Mouse (Mus musculus) intestine, postnatal 0 days (tissue): ENCODE results near the gene Mtmr12. TPM values are rescaled to one million over a fixed set of nuclear protein-coding genes. Genes with fewer than 3 reads are reported as not detected.
A peak's percentile ranks its signal among the peaks of the same experiment; 100 is the strongest.

ENCODE experiments used
- ATAC-seq: fragments of 200-750 bp; cut with Nextera tagmentation; 2 replicates; pipeline ENCODE4 v1.8.0; 2017; ENCODE audit warnings: mild to moderate bottlenecking, moderate TSS enrichment, moderate library complexity
- H3K27ac ChIP-seq: fragments of 300-500 bp; sonication (generic); 2 replicates; pipeline ENCODE4 v1.5.1; 2014; ENCODE audit warnings: mild to moderate bottlenecking, low read depth, low read length, moderate library complexity
- H3K27me3 ChIP-seq: fragments of 300-500 bp; sonication (generic); replicated peaks from 2 replicates; pipeline ENCODE4 v1.6.1; 2014; ENCODE audit warnings: low read length, mixed read lengths; ENCODE audit not compliant: control insufficient read depth, insufficient read depth
- H3K36me3 ChIP-seq: fragments of 300-500 bp; sonication (generic); 2 replicates; pipeline ENCODE4 v1.6.1; 2014; ENCODE audit warnings: mild to moderate bottlenecking, moderate library complexity; ENCODE audit not compliant: control insufficient read depth, insufficient read depth
- H3K4me1 ChIP-seq: fragments of 300-500 bp; sonication (generic); replicated peaks from 2 replicates; pipeline ENCODE4 v1.6.1; 2014; ENCODE audit warnings: antibody characterized with exemption, low read length, mixed read lengths; ENCODE audit not compliant: control insufficient read depth, insufficient read depth
- H3K4me2 ChIP-seq: fragments of 300-500 bp; sonication (generic); replicated peaks from 2 replicates; pipeline ENCODE4 v1.6.1; 2014; ENCODE audit warnings: low read depth, mild to moderate bottlenecking, moderate library complexity
- H3K4me3 ChIP-seq: fragments of 300-500 bp; sonication (generic); 2 replicates; pipeline ENCODE4 v1.5.1; 2014; ENCODE audit warnings: low read depth, low read length
- H3K9ac ChIP-seq: fragments of 300-500 bp; sonication (generic); 2 replicates; pipeline ENCODE4 v1.6.1; 2014; ENCODE audit warnings: mild to moderate bottlenecking, low read depth, low read length
- H3K9me3 ChIP-seq: fragments of 300-500 bp; sonication (generic); 2 replicates; pipeline ENCODE4 v1.6.1; 2016; ENCODE audit warnings: mixed run types; ENCODE audit not compliant: control insufficient read depth
- CTCF ChIP-seq: sonication (generic); IDR thresholded peaks from 2 replicates; pipeline ENCODE4 v1.5.1; 2016; ENCODE audit warnings: low read depth, mild to moderate bottlenecking, control low read depth, antibody characterized with exemption, moderate library complexity
- WGBS: fragments of 180-500 bp; shearing (Covaris S2); extraction: QIAGEN DNeasy Blood & Tissue Kit; methylation state at CpG from one replicate; pipeline ENCODE4 v1.1.7; 2014; 5-methylcytosine and 5-hydroxymethylcytosine counted together
- polyA plus RNA-seq: library from polyadenylated mRNA; unstranded; fragments of >200 nt; fragmentation: Nextera tagmentation; extraction: Ambion mirVana; gene quantifications from 2 replicates; pipeline ENCODE4 v1.2.1, GENCODE M21; 2015

Mtmr12 gene
- polyA plus RNA-seq, 1 experiment from 2014 or later = 6.6 TPM

- Histone ChIP-seq H3K4me1 (no peaks in the 10 kb centered on the region), H3K27me3 (no peaks in the 10 kb centered on the region), H3K4me2 (no peak overlapping the region), H3K27ac (no peak overlapping the region), H3K4me3 (no peak overlapping the region), H3K9me3 (no peaks in the 10 kb centered on the region), H3K9ac (no peak overlapping the region), H3K36me3 (no peaks in the 10 kb centered on the region)
- no peak for TF ChIP-seq CTCF
- 0 out of 2 replicates have a peak, but pooled peaks have one; percentile 47 for ATAC-seq
- WGBS = 5% methylated on average over 1 of the region's 1 CpGs
Observed at GRCm38 (mm10) chr15:12313255-12313654, 108.4 kb downstream of the Mtmr12 start.

GRCm38 (mm10) chr15:12314584-12314983 is 109.8 kb downstream of the Mtmr12 start:
- Histone ChIP-seq H3K36me3 (no peaks in the 10 kb centered on the region), H3K4me2 (no peak overlapping the region), H3K9ac (no peak overlapping the region), H3K4me3 (no peak overlapping the region), H3K4me1 (no peaks in the 10 kb centered on the region), H3K27me3 (no peaks in the 10 kb centered on the region), H3K27ac (no peak overlapping the region), H3K9me3 (no peaks in the 10 kb centered on the region)
- ATAC-seq = no peak
- WGBS = 75% methylated on average over 5 of the region's 5 CpGs
- no peak for TF ChIP-seq CTCF

- no peak overlapping the region for H3K4me2 ChIP-seq
- no peak for TF ChIP-seq CTCF
- ATAC-seq = no peak
- H3K4me3 ChIP-seq = no peak overlapping the region
- H3K27me3 ChIP-seq = no peaks in the 10 kb centered on the region
- no peaks in the 10 kb centered on the region for H3K9me3 ChIP-seq
- H3K4me1 ChIP-seq = 0 out of 2 replicates have a peak, but pooled peaks cover 3% of the 10 kb centered on the region
- no peaks in the 10 kb centered on the region for H3K36me3 ChIP-seq
- WGBS = 60% methylated on average over 2 of the region's 2 CpGs
- H3K27ac ChIP-seq = no peak overlapping the region
- H3K9ac ChIP-seq = no peak overlapping the region
Observed at GRCm38 (mm10) chr15:12315996-12316395, 111.2 kb downstream of the Mtmr12 start.

GRCm38 (mm10) chr15:12317290-12317689 is 112.5 kb downstream of the Mtmr12 start:
- Histone ChIP-seq H3K27ac (no peak overlapping the region), H3K9me3 (no peaks in the 10 kb centered on the region), H3K4me3 (no peak overlapping the region), H3K27me3 (no peaks in the 10 kb centered on the region), H3K9ac (no peak overlapping the region), H3K4me2 (no peak overlapping the region), H3K4me1 (0 out of 2 replicates have a peak, but pooled peaks cover 3% of the 10 kb centered on the region), H3K36me3 (no peaks in the 10 kb centered on the region)
- ATAC-seq = no peak
- no peak for TF ChIP-seq CTCF
- 82% methylated on average over 5 of the region's 5 CpGs for WGBS

- Histone ChIP-seq H3K4me3 (no peak overlapping the region), H3K36me3 (no peaks in the 10 kb centered on the region), H3K4me1 (0 out of 2 replicates have a peak, but pooled peaks cover 3% of the 10 kb centered on the region), H3K27ac (no peak overlapping the region), H3K4me2 (no peak overlapping the region), H3K9ac (no peak overlapping the region), H3K27me3 (no peaks in the 10 kb centered on the region), H3K9me3 (no peaks in the 10 kb centered on the region)
- no peak for TF ChIP-seq CTCF
- 84% methylated on average over 8 of the region's 8 CpGs for WGBS
- ATAC-seq = no peak
Observed at GRCm38 (mm10) chr15:12318451-12318850, 113.6 kb downstream of the Mtmr12 start.

GRCm38 (mm10) chr15:12319889-12320288 is 115.1 kb downstream of the Mtmr12 start:
- Histone ChIP-seq H3K27me3 (no peaks in the 10 kb centered on the region), H3K9ac (no peak overlapping the region), H3K9me3 (no peaks in the 10 kb centered on the region), H3K4me1 (peaks cover 3% of the 10 kb centered on the region; the same call in 1 of the 2 replicates), H3K4me2 (peak overlapping the region; percentile 85; the same call in 1 of the 2 replicates), H3K36me3 (no peaks in the 10 kb centered on the region), H3K27ac (no peak overlapping the region; the same call in 1 of the 2 replicates), H3K4me3 (no peak overlapping the region)
- ATAC-seq = no peak
- TF ChIP-seq CTCF = no peak
- 40% methylated on average over 5 of the region's 5 CpGs for WGBS
